Mouse (Mus musculus) c-Kit-positive CD71-positive TER-119-positive erythroid progenitor cells, embryonic 14.5 days (primary cell): Measurements from ENCODE around the gene Arpc4.
A peak's percentile ranks its signal among the peaks of the same experiment; 100 is the strongest.

Experiments used
- DNase-seq: peaks from one replicate; pipeline ENCODE4 v3.0.0-alpha.2; 2013; ENCODE audit warnings: low spot score

Arpc4 gene

DNA sequence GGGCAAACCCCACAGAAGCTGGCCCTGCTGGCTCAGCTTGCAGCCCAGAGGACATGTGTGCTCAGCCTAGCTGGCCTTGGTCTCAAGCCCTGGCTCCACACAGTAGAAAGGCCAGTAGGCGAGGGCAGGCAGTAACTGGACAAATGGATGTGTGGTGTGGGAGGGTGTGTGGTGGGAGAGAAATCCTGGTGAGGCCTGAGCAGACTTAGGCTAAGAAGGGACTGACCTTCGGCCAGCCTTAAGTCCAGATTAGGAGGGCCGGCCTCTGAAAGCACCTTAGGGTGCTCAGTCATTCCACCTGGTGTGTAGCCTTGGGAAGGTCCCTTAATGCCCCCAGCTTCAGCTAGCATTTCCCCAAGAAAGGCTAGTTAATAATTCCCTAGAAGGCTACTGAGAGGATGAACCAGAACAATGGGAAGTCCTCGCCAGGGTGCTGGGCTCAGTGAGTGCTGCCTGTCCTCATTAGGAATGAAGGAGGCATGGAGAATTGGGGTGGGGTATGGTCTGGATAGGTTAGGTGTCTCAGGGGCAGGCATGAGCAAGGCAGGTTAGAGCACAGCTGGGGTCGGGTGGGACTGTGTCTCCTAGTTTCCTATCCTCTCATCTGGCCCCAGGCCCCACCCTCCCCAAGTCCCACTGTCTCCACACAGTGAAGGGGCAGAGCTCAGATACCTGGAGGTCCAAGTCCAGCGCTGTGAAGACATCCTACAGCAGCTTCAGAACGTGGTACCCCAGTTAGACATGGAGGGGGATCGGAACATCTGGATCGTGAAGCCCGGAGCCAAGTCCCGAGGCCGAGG lies 26.9 kb downstream of the Arpc4 start:
- no peak for DNase-seq

- no peak for DNase-seq
These were observed 27.6 kb downstream of the Arpc4 start for GRCm38 (mm10) chr6:113405483-113405882.

- peak; percentile 10 for DNase-seq
These were observed 28.8 kb downstream of the Arpc4 start for GRCm38 (mm10) chr6:113406683-113407082.

DNA sequence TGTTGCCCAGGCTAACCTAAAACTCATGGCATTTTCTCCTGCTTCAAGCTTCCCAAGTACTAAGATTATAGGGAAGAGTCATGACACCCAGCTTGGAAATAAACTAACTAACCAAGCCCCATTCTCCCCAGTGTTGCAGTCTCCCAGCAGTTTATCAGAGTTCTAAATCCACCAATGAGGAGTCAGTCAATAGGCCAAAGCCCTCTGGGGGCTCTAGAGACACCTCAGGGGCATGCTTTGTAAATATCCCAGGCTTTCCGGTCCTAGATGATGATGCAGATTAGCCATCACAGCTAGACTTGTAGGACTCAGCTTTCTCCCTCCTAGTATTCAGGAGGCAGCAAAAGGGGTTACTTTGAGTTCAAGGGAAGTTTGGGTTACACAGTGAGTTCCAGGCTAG lies 32.1 kb downstream of the Arpc4 start:
- DNase-seq: no peak

- DNase-seq: no peak
These were observed 38.5 kb downstream of the Arpc4 start for GRCm38 (mm10) chr6:113416416-113416815.

DNA sequence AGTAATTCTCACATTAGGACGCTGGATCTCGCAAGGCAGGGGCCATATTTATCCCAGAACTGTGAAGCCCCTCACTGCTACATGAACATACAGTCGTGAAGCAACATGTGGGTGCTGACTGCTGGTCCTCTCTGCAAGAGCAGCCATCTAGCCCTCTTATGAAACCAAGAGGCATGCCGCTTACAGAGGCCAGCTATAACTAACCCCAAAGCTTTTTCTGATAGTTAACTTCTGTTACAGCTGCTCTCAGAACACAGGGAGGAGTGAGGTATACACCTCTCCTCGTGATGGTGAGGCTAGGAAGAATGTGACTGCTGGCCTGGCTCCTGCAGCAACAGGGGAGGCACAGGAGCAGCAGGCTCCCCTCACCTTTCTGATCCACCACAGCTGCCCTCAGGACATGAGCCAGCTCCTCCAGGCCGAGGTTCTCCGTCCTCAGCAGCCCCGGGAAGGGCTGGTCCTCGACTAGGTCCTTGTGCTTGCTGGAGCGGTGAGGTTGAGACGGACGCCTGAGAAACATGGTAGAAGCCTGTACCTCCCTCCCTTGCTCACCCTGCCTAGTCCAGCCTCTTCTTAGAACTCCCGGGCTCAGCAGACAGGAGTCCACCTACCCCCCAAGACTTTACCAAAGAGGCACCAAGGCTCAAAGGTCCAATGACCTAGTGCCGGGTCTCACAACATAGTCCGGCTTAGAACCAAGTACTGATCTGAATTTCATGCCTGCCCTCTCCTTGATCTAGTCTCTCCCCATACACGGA lies 40.7 kb downstream of the Arpc4 start:
- no peak for DNase-seq

DNA sequence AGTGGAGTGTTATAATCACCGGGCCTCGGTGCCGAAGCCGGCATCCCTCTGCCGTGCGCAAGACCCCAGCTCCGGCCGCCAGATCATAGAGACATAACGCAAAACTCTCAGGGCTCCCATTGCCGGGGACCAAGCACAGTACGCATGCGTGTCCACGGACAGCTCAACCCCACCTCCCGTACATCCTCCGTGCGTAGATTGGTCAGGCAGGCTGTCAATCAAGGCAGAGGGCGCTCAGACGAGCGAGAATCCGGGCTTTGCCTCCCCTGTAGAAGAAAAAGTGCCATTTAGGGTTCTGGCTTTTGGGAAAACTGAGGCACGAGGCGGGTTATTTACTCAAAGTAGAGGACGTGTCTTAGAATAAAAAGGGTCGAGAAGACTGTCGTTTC lies 41.3 kb downstream of the Arpc4 start, which contains the start of gene Rpusd3:
Rpusd3 (minus strand) TSS at position 142 of the 389 bp plus-strand sequence.
- peak; percentile 99 for DNase-seq

GRCm38 (mm10) chr6:113423000-113423399 lies 45.1 kb downstream of the Arpc4 start:
- no peak for DNase-seq

DNA sequence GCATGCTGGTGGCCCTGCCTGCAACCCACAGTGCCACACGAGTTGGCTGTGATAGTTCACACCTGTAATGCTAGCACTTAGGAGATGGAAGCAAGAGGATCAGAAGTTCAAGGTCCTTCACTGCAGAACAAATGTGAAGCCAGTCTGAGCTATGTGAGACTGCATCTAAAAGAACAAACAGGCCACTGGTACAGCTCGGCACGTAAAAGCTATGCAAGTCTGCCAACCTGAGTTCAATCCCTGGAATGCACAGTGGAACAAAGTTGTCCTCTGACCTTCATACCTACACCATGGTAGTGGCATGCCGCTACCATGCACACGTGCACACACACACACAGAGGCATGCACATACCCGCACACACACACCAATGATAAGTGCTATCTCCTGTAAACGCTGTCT lies 46.3 kb downstream of the Arpc4 start:
- no peak for DNase-seq

GRCm38 (mm10) chr6:113426696-113427095 lies 48.8 kb downstream of the Arpc4 start:
- no peak for DNase-seq

DNA sequence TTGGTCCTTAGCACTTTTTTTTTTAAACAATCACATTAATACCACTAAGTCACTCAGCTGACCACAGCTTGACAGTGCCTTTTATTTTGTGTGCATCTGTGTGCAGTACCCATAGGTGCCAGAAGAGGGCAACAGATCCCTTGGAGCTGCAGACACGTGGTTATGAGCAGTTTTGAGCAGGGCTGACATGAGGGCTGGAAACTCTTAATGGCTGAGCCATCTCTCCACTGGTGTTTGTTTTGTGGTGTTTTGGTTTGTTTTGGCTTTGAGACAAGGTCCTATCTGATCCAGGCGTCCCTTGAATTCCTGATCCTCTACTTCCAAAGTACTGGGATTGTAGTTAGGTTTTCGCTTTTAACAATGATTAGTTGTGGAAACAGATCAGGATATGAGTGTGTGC lies 49.5 kb downstream of the Arpc4 start:
- DNase-seq: peak; percentile 54

DNA sequence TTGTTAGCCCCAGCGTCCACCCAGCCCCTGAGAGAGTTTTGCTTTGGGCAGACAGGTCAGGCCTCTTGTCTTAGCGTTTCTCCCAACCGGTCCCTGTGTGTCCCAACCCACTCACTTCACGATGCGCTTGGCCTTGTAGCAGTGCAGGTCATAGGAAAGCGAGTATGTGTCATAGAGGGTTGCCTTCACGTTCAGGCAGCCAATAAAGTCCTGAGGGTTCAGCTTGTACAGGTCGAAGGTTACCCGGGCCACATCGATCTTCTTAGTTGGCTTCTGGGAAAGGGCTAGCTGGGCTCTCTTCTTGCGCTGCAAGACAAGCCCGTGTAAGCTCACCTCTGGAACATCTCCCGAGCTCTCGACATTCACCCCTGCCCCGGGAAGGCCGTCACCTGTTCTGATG lies 50.1 kb downstream of the Arpc4 start:
- DNase-seq: no peak

GRCm38 (mm10) chr6:113429965-113430364 lies 52.0 kb downstream of the Arpc4 start:
- DNase-seq: no peak

- no peak for DNase-seq
These were observed 52.9 kb downstream of the Arpc4 start for GRCm38 (mm10) chr6:113430846-113431245.

DNA sequence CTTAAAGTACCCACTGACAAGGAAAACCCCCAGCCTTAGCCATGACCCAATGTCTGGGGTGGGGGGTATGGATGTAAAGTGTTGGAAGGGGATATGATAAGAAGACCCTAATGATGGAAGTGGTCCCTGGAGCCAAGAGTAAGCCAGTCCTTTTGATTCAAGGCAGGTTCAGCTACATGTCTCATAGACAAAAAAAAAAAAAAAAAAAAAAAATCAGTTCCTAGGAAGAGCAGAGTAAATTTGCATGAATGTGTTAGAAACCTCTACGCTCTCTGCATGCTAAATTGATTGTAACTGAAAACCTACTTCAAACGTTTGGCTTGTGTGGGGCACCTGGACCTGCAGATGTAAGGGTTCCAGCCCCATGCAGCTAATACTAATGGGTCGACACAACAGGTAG lies 53.9 kb downstream of the Arpc4 start:
- DNase-seq: no peak

DNA sequence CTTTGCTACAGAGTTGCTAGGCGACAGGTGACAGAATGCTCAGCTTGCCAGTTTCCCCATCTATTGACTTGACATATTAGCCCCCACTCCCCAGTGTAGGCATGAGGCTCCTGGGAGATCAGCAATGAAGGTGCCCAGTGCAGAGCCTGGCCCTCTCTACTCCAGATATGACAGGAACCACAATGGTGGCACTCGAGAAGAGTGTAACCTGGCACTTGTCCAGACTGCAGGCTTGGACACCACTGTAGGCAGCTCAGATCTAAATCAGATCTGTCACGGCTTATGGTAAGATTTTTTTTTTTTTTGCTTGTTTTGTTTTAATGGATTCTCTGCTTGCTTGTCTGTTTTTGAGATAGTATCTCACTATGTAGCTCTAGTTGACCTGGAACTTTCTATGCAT lies 55.7 kb downstream of the Arpc4 start:
- no peak for DNase-seq

DNA sequence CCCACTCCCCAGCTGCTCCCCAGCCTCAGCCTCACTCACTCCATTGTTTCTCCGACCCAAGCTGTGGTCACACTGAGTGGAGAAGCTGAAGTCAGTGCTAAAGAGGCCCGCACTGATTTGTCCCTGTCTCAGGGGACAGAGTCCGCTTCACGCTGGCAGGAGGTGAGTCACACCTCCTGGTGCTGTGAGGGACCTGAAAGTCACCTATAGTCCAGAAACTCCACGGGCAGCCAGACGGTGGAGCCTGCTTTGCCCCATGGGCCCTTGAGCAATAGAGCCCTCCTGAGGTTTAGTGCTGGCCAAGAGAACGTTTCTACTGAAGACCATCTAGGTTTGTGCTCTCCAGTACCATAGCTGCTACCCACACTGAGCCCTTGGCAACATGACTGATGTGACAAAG lies 56.8 kb downstream of the Arpc4 start:
- DNase-seq: no peak

GRCm38 (mm10) chr6:113435664-113436205 lies 57.8 kb downstream of the Arpc4 start, which contains the start of gene Cidec:
TSS of gene Cidec (minus strand) at chr6:113435760.
- no peak for DNase-seq

GRCm38 (mm10) chr6:113437135-113437534 lies 59.2 kb downstream of the Arpc4 start:
- DNase-seq: no peak

- no peak for DNase-seq
These were observed 61.0 kb downstream of the Arpc4 start for GRCm38 (mm10) chr6:113438721-113439430.
